Mouse (Mus musculus): Measurements from ENCODE around the gene Fam19a1.
"Not testable (repeated sequence)": the region's sequence is repeated elsewhere in the genome, so short reads cannot be mapped to it uniquely, and the experiment has no call there.

The Fam19a1 gene

GRCm38 (mm10) chr6:96112854-96113253, at the start of gene Fam19a1:
Fam19a1 (plus strand) TSS chr6:96113154.
- DNase-seq (ENCODE audit: low spot score in 2 of 2), result no peak

DNA sequence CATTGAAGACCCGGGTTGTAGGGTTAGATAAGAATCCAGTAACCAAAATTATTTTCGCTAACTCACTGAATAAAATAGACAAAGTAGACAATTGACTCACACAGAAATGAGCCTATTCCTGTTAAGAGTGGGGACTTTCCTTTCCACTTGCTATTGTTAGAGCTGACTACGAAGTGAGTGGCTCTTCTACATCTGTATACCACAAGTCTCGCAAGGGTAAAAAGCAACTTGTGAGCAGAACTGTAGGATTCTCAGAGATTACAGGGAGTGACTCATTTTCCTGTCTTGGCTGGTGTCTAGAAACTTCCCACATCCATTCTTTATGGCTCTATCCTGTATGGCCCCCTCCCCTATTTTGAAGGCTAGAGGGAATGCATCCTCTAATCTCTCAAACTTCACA, 41.9 kb upstream of the Fam19a1 start:
- no peak for DNase-seq (ENCODE audit: low spot score in 2 of 2)

DNA sequence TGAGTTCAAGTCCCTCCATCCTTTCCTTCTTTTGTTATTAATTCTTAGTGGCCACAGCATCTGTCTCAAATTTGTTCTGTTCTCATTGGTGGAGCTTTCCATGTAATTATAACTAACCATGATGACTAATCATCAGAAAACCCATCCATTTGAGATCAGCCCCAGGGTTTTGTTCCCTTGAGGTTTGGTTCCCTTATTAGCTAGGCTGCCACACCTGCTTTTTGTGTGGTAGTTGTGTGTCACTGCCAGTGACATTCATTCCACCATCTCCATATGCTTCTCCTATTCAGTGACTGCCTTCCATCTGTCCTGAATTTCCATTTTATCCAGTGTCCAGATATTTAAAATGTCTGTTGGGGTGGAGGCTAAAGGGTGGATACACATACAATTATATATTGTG, 41.4 kb upstream of the Fam19a1 start:
- no peak for DNase-seq (ENCODE audit: low spot score in 2 of 2)

GRCm38 (mm10) chr6:96089961-96090360, 23.0 kb upstream of the Fam19a1 start:
- no peak for DNase-seq (ENCODE audit: low spot score in 2 of 2)

- DNase-seq (ENCODE audit: low spot score in 2 of 2), result no peak
Observed at GRCm38 (mm10) chr6:96093716-96094115, 19.2 kb upstream of the Fam19a1 start.

DNA sequence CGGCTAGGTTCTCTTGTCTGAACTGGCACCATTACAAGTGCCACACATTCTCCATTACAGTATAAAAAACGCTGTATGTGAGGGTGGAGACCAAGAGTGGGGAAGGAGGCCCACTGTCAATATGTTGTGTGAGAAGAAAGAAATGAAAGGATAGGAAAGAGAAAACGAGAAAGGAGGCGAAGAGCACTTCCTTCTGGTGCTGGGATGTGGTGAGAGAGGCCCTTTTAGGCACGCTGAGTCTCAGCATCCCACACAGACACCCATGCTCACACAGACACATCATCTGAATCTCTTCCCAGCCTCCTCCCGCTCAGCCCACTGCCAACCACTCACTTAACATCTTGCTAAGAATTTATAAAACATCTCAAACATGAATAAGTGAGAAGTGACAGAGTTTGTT, 14.7 kb upstream of the Fam19a1 start:
- DNase-seq (ENCODE audit: low spot score in 2 of 2), result no peak

DNA sequence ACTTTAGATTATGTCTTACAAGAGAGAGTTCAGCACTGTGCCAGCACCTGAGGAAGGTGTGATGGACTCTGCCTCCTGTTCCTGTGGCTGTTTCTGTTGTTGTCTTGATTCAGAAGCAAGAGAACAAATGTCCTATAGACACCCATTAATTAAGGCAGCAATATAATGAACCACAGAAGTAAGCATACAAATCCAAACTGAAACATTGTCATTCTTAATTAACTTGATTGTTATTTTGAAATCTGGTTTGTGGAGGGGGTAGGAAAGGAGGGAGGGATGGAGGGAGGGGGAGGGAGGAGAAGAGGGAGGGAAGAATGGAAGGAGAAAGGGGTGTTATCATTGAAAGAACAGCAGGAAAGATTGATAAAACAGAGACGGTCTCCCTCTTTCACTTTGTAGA, 1.3 kb upstream of the Fam19a1 start:
- no peak for DNase-seq (ENCODE audit: low spot score in 2 of 2)

DNA sequence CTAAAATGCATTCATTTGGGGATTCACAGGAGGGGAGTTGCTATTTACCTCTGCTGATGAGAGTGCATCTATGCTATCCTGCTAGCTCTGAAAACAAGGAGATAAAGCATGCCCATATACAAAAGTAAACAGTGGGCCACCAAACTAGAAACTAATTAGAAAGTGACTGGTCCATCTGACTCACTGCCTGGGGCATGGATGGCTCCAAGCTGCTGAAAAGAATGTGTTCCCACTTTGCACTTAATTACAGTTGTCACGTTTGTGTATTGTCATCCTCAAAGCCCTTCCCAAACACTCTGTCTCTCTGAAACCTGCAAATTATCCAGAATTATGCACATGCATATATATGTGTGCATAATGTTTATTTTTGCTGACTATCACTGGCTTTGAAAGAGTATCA, 1.2 kb downstream of the Fam19a1 start:
- DNase-seq (ENCODE audit: low spot score in 2 of 2), result no peak

DNA sequence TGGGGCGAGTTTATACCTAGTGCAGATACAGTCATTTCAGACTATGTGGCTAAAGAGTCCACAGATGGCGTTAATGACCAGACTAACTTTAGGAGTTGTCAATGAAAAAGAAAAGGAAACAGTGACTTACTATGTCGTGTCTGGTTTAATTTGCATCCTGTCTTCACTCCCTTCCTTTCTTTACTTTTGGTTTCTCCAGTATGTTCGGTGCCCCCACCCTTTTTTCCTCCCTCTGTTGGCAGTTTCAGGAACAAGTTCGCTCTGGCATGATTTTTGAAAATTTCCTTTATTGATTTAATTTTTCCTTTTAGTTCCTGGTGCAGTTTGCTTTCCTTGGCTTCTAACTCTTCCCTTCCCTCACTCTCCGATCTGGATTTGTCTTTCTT, 3.2 kb downstream of the Fam19a1 start:
- no peak for DNase-seq (ENCODE audit: low spot score in 2 of 2)

DNA sequence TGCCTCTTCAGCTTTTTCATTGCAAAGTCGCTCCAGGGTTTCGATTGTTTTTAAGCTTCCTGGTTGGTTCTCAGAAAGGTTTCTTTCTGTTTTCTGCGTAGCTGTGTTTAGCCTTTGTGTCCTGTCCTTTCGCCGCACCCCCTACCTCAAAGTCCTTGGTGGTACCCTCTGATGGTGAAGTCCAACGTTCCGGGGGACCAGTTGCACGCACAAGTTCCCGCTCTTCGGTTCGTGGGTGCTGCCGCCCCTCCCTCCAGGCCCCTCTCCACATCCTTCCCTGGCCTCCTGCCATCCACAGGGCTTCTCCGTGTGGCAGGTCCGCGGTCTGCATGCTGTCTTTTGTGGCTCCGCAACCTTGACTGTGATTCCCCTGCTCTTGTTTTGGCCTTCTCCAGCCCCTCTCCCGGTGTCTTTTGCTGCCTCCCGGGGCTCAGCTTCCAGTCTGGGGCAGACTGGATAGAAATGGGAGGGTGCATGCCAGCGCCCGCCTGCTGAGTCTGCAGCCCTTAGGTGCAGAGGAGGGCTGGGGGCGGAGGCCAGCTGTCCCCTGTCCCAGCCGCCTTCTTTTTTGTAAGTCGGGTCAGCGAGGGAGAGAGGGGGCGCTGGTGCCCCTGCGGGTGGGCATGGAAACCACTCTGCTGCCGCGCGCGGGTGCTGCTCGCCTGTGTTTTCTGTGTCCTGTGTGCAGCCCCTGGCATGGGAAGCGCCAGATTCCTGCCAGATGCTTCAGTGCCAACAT, 3.7 kb downstream of the Fam19a1 start:
- no peak for DNase-seq (ENCODE audit: low spot score in 2 of 2)

GRCm38 (mm10) chr6:96143326-96143725, 30.4 kb downstream of the Fam19a1 start:
- DNase-seq (ENCODE audit: low spot score in 2 of 2), result no peak

GRCm38 (mm10) chr6:96165403-96165802, 52.4 kb downstream of the Fam19a1 start:
- no peak for DNase-seq (ENCODE audit: low spot score in 2 of 2)

DNA sequence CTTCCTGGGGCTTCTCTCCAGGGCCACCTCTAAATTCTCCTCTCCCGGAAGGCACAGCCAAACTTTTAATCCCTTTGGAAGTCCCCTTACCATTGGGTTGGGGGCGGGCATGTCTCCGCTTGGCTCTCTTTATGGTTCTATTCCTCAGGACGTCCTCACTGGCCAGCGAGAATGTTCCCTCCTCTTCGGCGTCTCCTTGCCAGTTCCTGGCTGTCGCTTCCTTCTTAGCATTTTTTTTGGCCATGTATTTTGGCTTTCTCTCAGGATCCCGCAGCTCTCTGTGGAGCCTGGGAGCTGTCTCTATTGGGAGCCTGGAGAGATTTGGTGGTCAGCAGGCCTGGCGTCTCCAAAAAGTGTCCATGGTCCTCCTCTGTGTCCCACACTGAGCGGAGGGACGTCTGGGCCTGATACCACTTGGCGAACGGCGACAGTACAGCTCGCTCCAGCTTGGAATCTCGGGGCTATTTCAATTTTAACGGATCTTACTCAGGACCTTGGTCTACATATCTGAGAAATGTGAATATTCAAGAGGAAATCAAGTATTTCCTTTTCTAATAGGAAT, 52.9 kb downstream of the Fam19a1 start, which contains the start of gene 1700123L14Rik:
Gene 1700123L14Rik, minus strand, starts transcription at position 426 of the 562 bp plus-strand sequence.
- no peak for DNase-seq (ENCODE audit: low spot score in 2 of 2)

GRCm38 (mm10) chr6:96167031-96167430, 54.1 kb downstream of the Fam19a1 start:
- no peak for DNase-seq (ENCODE audit: low spot score in 2 of 2)

DNA sequence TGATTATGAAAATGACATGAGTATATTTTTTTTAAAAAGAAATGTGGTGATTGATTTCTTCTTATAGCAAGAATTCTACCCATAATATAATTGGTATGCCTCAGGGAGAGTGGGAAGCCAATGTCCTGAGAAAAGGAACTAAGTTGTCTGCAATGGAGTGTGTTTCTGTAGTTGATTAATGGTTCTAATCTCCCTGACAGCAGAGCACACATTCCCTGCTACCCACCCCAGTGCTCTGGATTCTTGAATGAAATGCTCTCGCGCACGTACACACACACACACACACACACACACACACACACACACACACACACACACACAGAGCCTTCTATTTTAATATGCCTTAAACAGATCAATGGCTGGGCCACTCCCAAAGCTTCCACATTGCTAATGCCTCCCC, 60.7 kb downstream of the Fam19a1 start:
- DNase-seq (ENCODE audit: low spot score in 2 of 2), result no peak

GRCm38 (mm10) chr6:96178530-96178929, 65.6 kb downstream of the Fam19a1 start:
- DNase-seq (ENCODE audit: low spot score in 2 of 2), result no peak

DNA sequence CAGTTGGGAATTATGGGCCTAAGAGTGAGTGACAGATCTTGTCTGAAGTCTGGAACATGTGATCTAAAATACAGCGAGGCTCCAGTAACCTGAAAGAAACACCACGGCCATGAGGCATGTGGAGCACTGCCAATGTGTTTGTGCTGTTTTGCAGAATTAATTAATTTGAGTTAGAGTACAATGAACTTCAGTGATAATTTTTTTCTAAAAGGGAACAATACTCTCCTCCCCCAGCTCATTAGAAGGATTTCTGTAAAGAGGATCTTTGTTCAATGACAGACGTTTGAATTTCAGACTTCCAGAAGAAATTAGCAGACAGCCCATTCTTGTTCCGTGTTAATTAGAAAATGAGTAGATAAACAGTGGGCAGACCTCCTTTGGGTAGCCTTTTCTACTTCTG, 70.4 kb downstream of the Fam19a1 start:
- DNase-seq (ENCODE audit: low spot score in 2 of 2), result no peak

DNA sequence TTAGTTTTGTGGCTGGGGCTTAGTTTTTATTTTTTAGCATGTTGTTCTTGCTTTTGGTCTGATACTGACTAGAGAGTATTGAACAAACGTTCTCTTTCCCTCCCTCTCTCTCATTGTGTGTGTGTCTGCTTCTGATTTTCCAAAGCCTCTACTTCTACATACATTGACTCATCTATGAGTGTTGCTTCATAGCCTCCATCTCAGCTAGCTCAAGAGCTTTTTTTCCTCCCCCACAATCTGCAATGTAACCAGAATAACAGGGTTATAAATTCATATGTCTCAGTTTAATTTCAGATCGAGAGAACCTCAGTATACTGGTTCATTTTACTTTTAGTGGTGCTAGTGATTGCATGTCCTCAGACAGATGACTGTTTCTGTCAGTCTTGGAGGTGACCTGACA, 73.6 kb downstream of the Fam19a1 start:
- DNase-seq (ENCODE audit: low spot score in 2 of 2), result no peak

- not testable (repeated sequence) for DNase-seq (ENCODE audit: low spot score in 2 of 2)
Observed at GRCm38 (mm10) chr6:96198991-96199390, 86.0 kb downstream of the Fam19a1 start.

DNA sequence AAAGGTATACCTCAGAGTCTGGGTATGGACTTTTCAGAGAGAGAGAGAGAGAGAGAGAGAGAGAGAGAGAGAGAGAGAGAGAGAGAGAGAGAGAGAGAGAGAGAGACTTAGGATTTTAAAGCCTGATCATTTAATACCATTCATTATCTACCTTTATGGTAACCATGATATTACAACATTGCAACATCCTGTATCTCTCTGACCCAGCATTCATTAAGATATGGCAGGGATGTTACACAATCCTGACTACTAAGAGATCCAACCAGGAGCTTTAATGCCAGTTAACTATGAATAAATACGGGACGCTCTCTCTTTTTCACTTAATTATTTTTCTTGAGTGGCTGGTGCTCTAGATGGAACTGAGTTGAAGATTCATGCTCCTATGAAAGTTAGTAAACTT, 92.4 kb downstream of the Fam19a1 start:
- DNase-seq (ENCODE audit: low spot score in 2 of 2), result no peak

DNA sequence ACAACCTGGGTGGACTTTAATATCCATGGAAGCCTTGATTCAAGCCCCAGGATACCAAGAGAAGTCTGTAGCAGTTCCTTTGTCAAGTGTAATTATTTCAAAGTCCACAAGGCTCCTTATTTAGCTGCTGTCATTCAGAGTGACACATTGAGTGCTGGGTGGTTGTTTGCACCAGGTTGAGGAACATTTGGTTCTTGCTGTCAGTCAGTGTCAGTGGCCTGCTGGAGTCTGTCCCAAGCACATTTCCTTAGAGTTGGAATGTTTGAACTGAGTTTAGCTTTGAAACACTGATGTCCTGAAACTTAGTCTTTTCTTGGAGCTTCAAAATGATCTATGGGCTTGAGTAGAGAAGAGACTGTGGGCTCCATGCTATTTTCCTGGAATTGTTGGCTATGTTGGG, 121.9 kb downstream of the Fam19a1 start:
- no peak for DNase-seq (ENCODE audit: low spot score in 2 of 2)

- DNase-seq (ENCODE audit: low spot score in 2 of 2), result no peak
Observed at GRCm38 (mm10) chr6:96244320-96244719, 131.4 kb downstream of the Fam19a1 start.

DNA sequence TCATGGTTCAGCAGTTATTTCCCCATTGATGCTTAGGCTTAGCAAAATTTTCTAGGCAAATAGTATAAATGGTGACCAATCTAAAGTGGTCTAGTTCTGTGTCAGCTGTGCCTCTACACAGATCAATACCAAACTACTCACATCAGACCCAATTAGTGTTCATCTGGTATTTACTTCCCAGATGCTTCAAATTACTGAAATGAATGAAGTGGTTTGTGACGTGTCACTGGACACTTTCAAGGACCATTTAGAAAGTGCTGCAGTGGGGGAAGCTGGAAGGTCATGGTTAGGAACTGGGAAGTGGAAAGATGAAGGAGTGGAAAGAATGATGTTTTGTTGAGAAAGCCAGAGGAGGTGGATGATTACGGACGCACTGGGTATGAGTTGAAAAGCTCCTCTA, 139.0 kb downstream of the Fam19a1 start:
- no peak for DNase-seq (ENCODE audit: low spot score in 2 of 2)

GRCm38 (mm10) chr6:96254815-96255214, 141.9 kb downstream of the Fam19a1 start:
- no peak for DNase-seq (ENCODE audit: low spot score in 2 of 2)
